Mouse (Mus musculus): ENCODE measurements around the gene Bmper. TPM values are rescaled to one million over a fixed set of nuclear protein-coding genes. Genes with fewer than 3 reads are reported as not detected.

The Bmper gene
- total and polyA plus RNA-seq, 2 experiments from 2014 or later = 6.7 to 9.9 TPM

DNA sequence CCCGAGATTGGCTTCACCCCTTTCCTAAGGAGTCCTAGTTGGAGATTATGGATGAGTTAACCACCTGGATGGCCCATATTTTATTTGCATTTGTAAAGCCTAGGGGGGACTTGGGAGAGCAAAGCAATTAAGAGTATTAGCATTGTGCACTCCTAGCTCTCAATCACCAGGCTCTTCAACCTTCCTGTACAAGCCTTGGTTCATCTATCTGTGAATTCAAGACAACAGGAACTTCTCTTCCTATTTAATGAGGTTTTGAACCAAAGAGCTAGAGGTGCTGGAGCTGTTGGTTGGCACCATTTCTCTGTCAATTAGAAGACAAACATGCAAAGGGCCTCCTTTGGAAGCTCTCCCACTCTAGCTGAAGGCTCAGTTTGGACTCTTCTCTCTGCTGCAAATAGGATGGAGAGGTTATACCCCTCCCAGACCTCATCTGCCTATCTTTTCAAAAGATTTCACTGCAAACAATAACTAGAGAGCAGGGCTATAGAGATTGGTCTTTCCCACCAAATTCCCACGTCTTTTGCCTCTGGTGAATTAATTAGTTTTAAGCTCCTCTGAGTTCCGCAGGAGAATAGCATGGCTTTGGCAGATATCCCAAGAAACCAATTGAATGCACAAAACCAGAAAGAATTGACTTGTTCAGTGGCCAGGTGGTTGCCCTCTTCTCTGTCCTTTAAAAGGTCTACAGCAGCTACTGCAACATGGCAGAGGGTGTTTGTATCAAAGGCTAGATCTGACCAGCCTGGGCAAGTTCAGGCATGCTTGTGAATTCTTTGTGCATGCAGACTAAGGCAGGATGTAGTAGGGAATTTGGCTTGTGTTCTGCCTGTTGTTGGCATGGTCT, 185.3 kb downstream of the Bmper start:
- no peak overlapping the region for H3K9ac ChIP-seq (replicated peaks; ENCODE audit: low read length)
- H3K36me3 ChIP-seq (ENCODE audit: insufficient read depth, low read length) = no peaks in the 10 kb centered on the region
- no peak for TF ChIP-seq CTCF (IDR thresholded peaks at IDR 0.05; ENCODE audit: low read depth)
- no peaks in the 10 kb centered on the region; the same call in 1 of the 2 replicates for H3K4me1 ChIP-seq (ENCODE audit: insufficient read depth, low read length)
- no peak overlapping the region for H3K4me2 ChIP-seq (ENCODE audit: low read depth, low read length)
- 38% methylated on average over 3 of the region's 3 CpGs for WGBS
- H3K9me3 ChIP-seq (ENCODE audit: low read length) = no peaks in the 10 kb centered on the region
- H3K27ac ChIP-seq = no peak overlapping the region
- DNase-seq (ENCODE audit: low spot score) = peak; percentile 47
- H3K27me3 ChIP-seq (ENCODE audit: insufficient read depth, low read length) = no peaks in the 10 kb centered on the region
- no peak for ATAC-seq
- H3K4me3 ChIP-seq (ENCODE audit: low read length) = no peak overlapping the region

DNA sequence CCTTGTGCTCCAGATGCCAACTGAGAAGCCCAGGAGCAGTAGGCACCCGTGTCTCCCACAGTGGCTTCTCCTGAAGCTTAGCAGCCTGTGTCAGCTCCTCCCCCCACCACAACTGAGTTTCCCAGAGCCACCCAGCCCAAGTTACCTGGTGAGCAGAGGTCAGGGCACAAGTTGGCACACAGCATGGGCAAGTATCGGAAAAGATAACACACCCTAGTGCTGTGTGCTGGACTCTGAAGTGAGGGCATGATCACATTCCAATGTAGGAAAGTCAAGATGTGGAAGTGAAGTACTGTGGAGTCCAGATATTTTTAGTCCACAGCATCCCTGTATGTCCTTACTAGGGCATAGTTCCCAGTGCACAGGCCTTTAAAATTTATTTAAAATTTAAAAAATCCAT, 187.7 kb downstream of the Bmper start:
- H3K9ac ChIP-seq (replicated peaks; ENCODE audit: low read length) = no peak overlapping the region
- no peak overlapping the region for H3K4me3 ChIP-seq (ENCODE audit: low read length)
- WGBS = 71% methylated on average over 2 of the region's 2 CpGs
- H3K4me2 ChIP-seq (ENCODE audit: low read depth, low read length) = no peak overlapping the region
- no peak overlapping the region for H3K27ac ChIP-seq
- no peaks in the 10 kb centered on the region for H3K9me3 ChIP-seq (ENCODE audit: low read length)
- DNase-seq (ENCODE audit: low spot score) = no peak
- H3K4me1 ChIP-seq (ENCODE audit: insufficient read depth, low read length) = no peaks in the 10 kb centered on the region; the same call in 1 of the 2 replicates
- TF ChIP-seq CTCF (IDR thresholded peaks at IDR 0.05; ENCODE audit: low read depth) = no peak
- no peak for ATAC-seq
- no peaks in the 10 kb centered on the region for H3K36me3 ChIP-seq (ENCODE audit: insufficient read depth, low read length)
- no peaks in the 10 kb centered on the region for H3K27me3 ChIP-seq (ENCODE audit: insufficient read depth, low read length)

DNA sequence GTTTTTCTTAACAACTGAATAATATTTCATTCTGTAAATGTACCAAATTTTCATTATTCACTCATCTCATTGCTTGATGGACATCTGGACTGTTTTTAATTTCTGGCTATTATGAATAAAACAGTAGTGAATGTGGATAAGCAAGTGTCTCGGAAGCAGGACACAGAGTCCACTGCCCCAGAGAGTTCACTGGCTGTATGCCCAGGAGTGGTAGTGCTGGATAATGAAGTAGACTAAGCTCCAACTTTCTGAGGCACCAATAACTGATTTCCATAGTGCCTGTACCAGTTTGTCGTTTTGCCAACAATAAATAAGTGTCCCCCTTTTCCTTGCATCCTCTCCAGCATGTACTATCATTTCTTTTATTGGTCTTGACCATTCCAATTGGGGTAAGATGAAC, 190.1 kb downstream of the Bmper start:
- Histone ChIP-seq H3K4me3 (ENCODE audit: low read length) (no peak overlapping the region), H3K4me1 (ENCODE audit: insufficient read depth, low read length) (no peaks in the 10 kb centered on the region; the same call in 1 of the 2 replicates), H3K9me3 (ENCODE audit: low read length) (peaks cover 6% of the 10 kb centered on the region), H3K9ac (replicated peaks; ENCODE audit: low read length) (no peak overlapping the region), H3K36me3 (ENCODE audit: insufficient read depth, low read length) (no peaks in the 10 kb centered on the region), H3K27me3 (ENCODE audit: insufficient read depth, low read length) (no peaks in the 10 kb centered on the region), H3K4me2 (ENCODE audit: low read depth, low read length) (no peak overlapping the region), H3K27ac (no peak overlapping the region)
- WGBS = 39% methylated on average over 2 of the region's 2 CpGs
- no peak for ATAC-seq
- peak; percentile 26 for DNase-seq (ENCODE audit: low spot score)
- TF ChIP-seq CTCF (IDR thresholded peaks at IDR 0.05; ENCODE audit: low read depth) = no peak

DNA sequence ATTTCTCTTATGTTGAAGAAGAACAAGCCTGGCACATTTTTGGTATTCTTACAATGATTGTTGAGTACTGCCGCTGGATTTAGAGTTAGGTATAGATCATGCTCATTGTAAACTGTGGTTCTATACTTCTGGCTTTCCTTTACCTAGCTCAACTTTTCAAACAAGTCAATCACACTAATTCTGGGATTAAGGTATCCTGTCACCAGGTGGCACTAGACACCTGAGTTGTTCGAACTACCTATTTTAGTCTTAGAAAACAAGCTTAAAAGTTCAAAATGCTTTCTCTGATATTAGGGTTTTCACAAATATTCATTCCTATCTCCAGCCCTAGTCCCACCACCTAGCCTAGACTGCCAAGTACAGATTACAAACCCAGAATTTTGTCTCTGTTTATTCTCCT, 196.2 kb downstream of the Bmper start:
- Histone ChIP-seq H3K36me3 (ENCODE audit: insufficient read depth, low read length) (no peaks in the 10 kb centered on the region), H3K27ac (no peak overlapping the region), H3K4me2 (ENCODE audit: low read depth, low read length) (no peak overlapping the region), H3K9me3 (ENCODE audit: low read length) (peaks cover 6% of the 10 kb centered on the region), H3K27me3 (ENCODE audit: insufficient read depth, low read length) (no peaks in the 10 kb centered on the region), H3K9ac (replicated peaks; ENCODE audit: low read length) (no peak overlapping the region), H3K4me3 (ENCODE audit: low read length) (no peak overlapping the region), H3K4me1 (ENCODE audit: insufficient read depth, low read length) (no peaks in the 10 kb centered on the region)
- ATAC-seq (no peak), DNase-seq (ENCODE audit: low spot score) (no peak)
- WGBS = 92% methylated on average over 2 of the region's 2 CpGs
- TF ChIP-seq CTCF (IDR thresholded peaks at IDR 0.05; ENCODE audit: low read depth) = no peak

DNA sequence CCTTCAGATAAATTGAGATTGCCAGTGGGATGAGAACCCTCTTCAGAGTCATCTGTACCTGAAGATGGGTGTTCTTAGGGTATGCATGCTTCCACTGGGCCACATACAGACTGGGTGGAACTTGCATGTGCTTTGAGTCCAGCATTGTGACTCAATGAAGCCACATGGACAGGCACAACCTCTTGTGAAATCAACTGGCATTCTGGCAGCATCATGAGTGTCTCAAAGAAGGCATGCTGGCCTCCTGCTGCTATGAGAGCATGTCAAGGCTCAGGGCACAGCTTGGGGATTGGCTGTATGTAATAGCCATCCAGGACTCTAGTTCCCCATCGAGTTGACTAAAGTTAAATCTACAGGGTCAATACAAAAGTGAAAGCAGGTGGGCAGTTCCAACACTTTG, 200.9 kb downstream of the Bmper start:
- Histone ChIP-seq H3K4me3 (ENCODE audit: low read length) (no peak overlapping the region), H3K27ac (no peak overlapping the region), H3K9me3 (ENCODE audit: low read length) (no peaks in the 10 kb centered on the region), H3K27me3 (ENCODE audit: insufficient read depth, low read length) (no peaks in the 10 kb centered on the region), H3K4me1 (ENCODE audit: insufficient read depth, low read length) (no peaks in the 10 kb centered on the region), H3K4me2 (ENCODE audit: low read depth, low read length) (no peak overlapping the region), H3K9ac (replicated peaks; ENCODE audit: low read length) (no peak overlapping the region), H3K36me3 (ENCODE audit: insufficient read depth, low read length) (no peaks in the 10 kb centered on the region)
- 77% methylated on average over 1 of the region's 1 CpGs for WGBS
- no peak for DNase-seq (ENCODE audit: low spot score)
- ATAC-seq = no peak
- TF ChIP-seq CTCF (IDR thresholded peaks at IDR 0.05; ENCODE audit: low read depth) = no peak

DNA sequence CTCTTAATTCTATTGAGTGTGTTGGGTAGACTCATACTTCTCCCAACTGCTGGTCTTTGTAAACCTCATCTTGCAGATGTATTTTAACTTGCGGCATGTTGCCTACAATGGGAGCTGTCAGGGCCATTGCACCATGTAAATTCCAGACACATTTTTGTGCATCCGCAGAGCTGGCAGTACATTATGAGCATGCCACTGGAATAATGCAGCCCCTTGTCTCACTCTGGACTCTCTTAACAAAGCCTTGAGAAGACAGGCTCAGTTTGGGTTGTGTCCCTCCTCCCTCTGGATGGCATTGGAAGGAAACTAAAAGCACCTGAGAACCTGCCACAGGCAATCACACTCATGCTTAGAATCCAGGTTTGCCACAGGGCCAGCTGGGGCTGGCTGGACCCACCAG, 209.8 kb downstream of the Bmper start:
- Histone ChIP-seq H3K36me3 (ENCODE audit: insufficient read depth, low read length) (no peaks in the 10 kb centered on the region), H3K4me1 (ENCODE audit: insufficient read depth, low read length) (no peaks in the 10 kb centered on the region), H3K9ac (replicated peaks; ENCODE audit: low read length) (no peak overlapping the region), H3K4me3 (ENCODE audit: low read length) (no peak overlapping the region), H3K4me2 (ENCODE audit: low read depth, low read length) (no peak overlapping the region), H3K27ac (no peak overlapping the region), H3K9me3 (ENCODE audit: low read length) (no peaks in the 10 kb centered on the region), H3K27me3 (ENCODE audit: insufficient read depth, low read length) (no peaks in the 10 kb centered on the region)
- no peak for DNase-seq (ENCODE audit: low spot score)
- 65% methylated on average over 2 of the region's 2 CpGs for WGBS
- TF ChIP-seq CTCF (IDR thresholded peaks at IDR 0.05; ENCODE audit: low read depth) = no peak
- no peak for ATAC-seq

DNA sequence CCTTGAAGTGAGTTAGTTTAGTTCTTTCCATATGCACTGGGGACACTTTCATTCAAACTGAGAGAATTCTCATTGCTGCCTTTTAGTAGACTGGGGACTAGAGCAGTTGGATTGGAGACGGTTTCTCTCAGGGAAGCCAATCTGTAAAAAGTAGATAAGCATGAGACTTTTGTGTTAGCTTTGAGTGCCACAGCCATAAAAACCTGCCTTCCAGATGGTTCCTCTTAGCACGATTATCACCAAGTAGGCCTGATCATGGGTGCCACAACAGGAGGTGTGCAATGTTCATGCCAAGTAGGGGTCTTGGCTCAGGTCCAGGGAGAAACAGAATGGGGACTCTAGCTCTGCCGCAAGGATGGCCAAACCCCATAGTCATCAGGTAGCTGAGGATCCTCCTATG, 210.4 kb downstream of the Bmper start:
- H3K4me2 ChIP-seq (ENCODE audit: low read depth, low read length) = no peak overlapping the region
- DNase-seq (ENCODE audit: low spot score) (no peak), ATAC-seq (no peak)
- no peak for TF ChIP-seq CTCF (IDR thresholded peaks at IDR 0.05; ENCODE audit: low read depth)
- H3K4me1 ChIP-seq (ENCODE audit: insufficient read depth, low read length) = no peaks in the 10 kb centered on the region
- H3K9me3 ChIP-seq (ENCODE audit: low read length) = no peaks in the 10 kb centered on the region
- H3K27me3 ChIP-seq (ENCODE audit: insufficient read depth, low read length) = no peaks in the 10 kb centered on the region
- WGBS = 77% methylated on average over 3 of the region's 3 CpGs
- H3K9ac ChIP-seq (replicated peaks; ENCODE audit: low read length) = no peak overlapping the region
- no peak overlapping the region for H3K4me3 ChIP-seq (ENCODE audit: low read length)
- H3K36me3 ChIP-seq (ENCODE audit: insufficient read depth, low read length) = no peaks in the 10 kb centered on the region
- no peak overlapping the region for H3K27ac ChIP-seq

Data from hindbrain, postnatal 0 days (tissue).